Mouse (Mus musculus): ENCODE measurements around the gene Ugt1a9. TPM values are rescaled to one million over a fixed set of nuclear protein-coding genes. Genes with fewer than 3 reads are reported as not detected.

Ugt1a9 gene
- polyA plus RNA-seq, 1 experiment from 2014 or later: 0.36 TPM

GRCm38 (mm10) chr1:88240072-88240471, 169.5 kb downstream of the Ugt1a9 start:
- no peak overlapping the region for H3K27ac ChIP-seq (replicated peaks)
- no peaks in the 10 kb centered on the region for H3K36me3 ChIP-seq (replicated peaks)
- H3K4me2 ChIP-seq: no peak overlapping the region
- no peak for ATAC-seq (ENCODE audit: insufficient read depth)
- H3K4me1 ChIP-seq (replicated peaks): no peaks in the 10 kb centered on the region
- H3K9me3 ChIP-seq (replicated peaks): peaks cover 49% of the 10 kb centered on the region
- 57% methylated on average over 5 of the region's 5 CpGs for WGBS (ENCODE audit: insufficient replicate concordance)
- H3K9ac ChIP-seq: no peak overlapping the region
- H3K4me3 ChIP-seq (replicated peaks): no peak overlapping the region
- no peaks in the 10 kb centered on the region for H3K27me3 ChIP-seq

GRCm38 (mm10) chr1:88240579-88240978, 170.0 kb downstream of the Ugt1a9 start:
- 44% methylated on average over 4 of the region's 4 CpGs for WGBS (ENCODE audit: insufficient replicate concordance)
- ATAC-seq (ENCODE audit: insufficient read depth): no peak

GRCm38 (mm10) chr1:88243861-88244260, 173.3 kb downstream of the Ugt1a9 start:
- Histone ChIP-seq H3K4me1 (replicated peaks) (no peaks in the 10 kb centered on the region), H3K4me2 (no peak overlapping the region), H3K9ac (no peak overlapping the region), H3K36me3 (replicated peaks) (no peaks in the 10 kb centered on the region), H3K27ac (replicated peaks) (no peak overlapping the region), H3K9me3 (replicated peaks) (peaks cover 35% of the 10 kb centered on the region), H3K27me3 (no peaks in the 10 kb centered on the region), H3K4me3 (replicated peaks) (no peak overlapping the region)
- no peak for ATAC-seq (ENCODE audit: insufficient read depth)
- WGBS (ENCODE audit: insufficient replicate concordance): 47% methylated on average over 5 of the region's 5 CpGs

More at GRCm38 (mm10) chr1:88240579-88240978, 170.0 kb downstream of the Ugt1a9 start:
- Histone ChIP-seq H3K9ac (no peak overlapping the region), H3K27me3 (no peaks in the 10 kb centered on the region), H3K4me3 (replicated peaks) (no peak overlapping the region), H3K9me3 (replicated peaks) (peaks cover 45% of the 10 kb centered on the region), H3K36me3 (replicated peaks) (no peaks in the 10 kb centered on the region), H3K4me1 (replicated peaks) (no peaks in the 10 kb centered on the region), H3K27ac (replicated peaks) (no peak overlapping the region), H3K4me2 (no peak overlapping the region)

- Histone ChIP-seq H3K36me3 (replicated peaks) (no peaks in the 10 kb centered on the region), H3K4me3 (replicated peaks) (no peak overlapping the region), H3K9ac (no peak overlapping the region), H3K4me1 (replicated peaks) (no peaks in the 10 kb centered on the region), H3K4me2 (no peak overlapping the region), H3K27me3 (no peaks in the 10 kb centered on the region), H3K27ac (replicated peaks) (no peak overlapping the region), H3K9me3 (replicated peaks) (peaks cover 42% of the 10 kb centered on the region; the same call in 1 of the 2 replicates)
- no peak for ATAC-seq (ENCODE audit: insufficient read depth)
- 57% methylated on average over 6 of the region's 6 CpGs for WGBS (ENCODE audit: insufficient replicate concordance)
Measured at GRCm38 (mm10) chr1:88245881-88246280, 175.3 kb downstream of the Ugt1a9 start.

GRCm38 (mm10) chr1:88246386-88246785, 175.8 kb downstream of the Ugt1a9 start:
- Histone ChIP-seq H3K4me1 (replicated peaks) (no peaks in the 10 kb centered on the region), H3K4me2 (no peak overlapping the region), H3K4me3 (replicated peaks) (no peak overlapping the region), H3K27ac (replicated peaks) (no peak overlapping the region), H3K9ac (no peak overlapping the region), H3K36me3 (replicated peaks) (no peaks in the 10 kb centered on the region), H3K27me3 (no peaks in the 10 kb centered on the region), H3K9me3 (replicated peaks) (peaks cover 41% of the 10 kb centered on the region; the same call in 1 of the 2 replicates)
- 34% methylated on average over 6 of the region's 6 CpGs for WGBS (ENCODE audit: insufficient replicate concordance)
- no peak for ATAC-seq (ENCODE audit: insufficient read depth)

GRCm38 (mm10) chr1:88247660-88248059, 177.1 kb downstream of the Ugt1a9 start:
- Histone ChIP-seq H3K4me3 (replicated peaks) (no peak overlapping the region), H3K4me1 (replicated peaks) (no peaks in the 10 kb centered on the region), H3K36me3 (replicated peaks) (no peaks in the 10 kb centered on the region), H3K27ac (replicated peaks) (no peak overlapping the region), H3K4me2 (no peak overlapping the region), H3K27me3 (no peaks in the 10 kb centered on the region), H3K9me3 (replicated peaks) (peaks cover 48% of the 10 kb centered on the region; the same call in 1 of the 2 replicates), H3K9ac (no peak overlapping the region)
- 30% methylated on average over 2 of the region's 2 CpGs for WGBS (ENCODE audit: insufficient replicate concordance)
- ATAC-seq (ENCODE audit: insufficient read depth): no peak

GRCm38 (mm10) chr1:88248658-88249057, 178.1 kb downstream of the Ugt1a9 start:
- H3K4me3 ChIP-seq (replicated peaks): no peak overlapping the region
- no peak overlapping the region for H3K4me2 ChIP-seq
- no peak overlapping the region for H3K9ac ChIP-seq
- H3K4me1 ChIP-seq (replicated peaks): no peaks in the 10 kb centered on the region
- H3K36me3 ChIP-seq (replicated peaks): no peaks in the 10 kb centered on the region
- no peak for ATAC-seq (ENCODE audit: insufficient read depth)
- peaks cover 48% of the 10 kb centered on the region; the same call in 1 of the 2 replicates for H3K9me3 ChIP-seq (replicated peaks)
- no peaks in the 10 kb centered on the region for H3K27me3 ChIP-seq
- WGBS (ENCODE audit: insufficient replicate concordance): 43% methylated on average over 4 of the region's 4 CpGs
- no peak overlapping the region for H3K27ac ChIP-seq (replicated peaks)

GRCm38 (mm10) chr1:88249596-88249995, 179.0 kb downstream of the Ugt1a9 start:
- ATAC-seq (ENCODE audit: insufficient read depth): no peak
- Histone ChIP-seq H3K4me3 (replicated peaks) (no peak overlapping the region), H3K27me3 (no peaks in the 10 kb centered on the region), H3K36me3 (replicated peaks) (no peaks in the 10 kb centered on the region), H3K4me2 (no peak overlapping the region), H3K9me3 (replicated peaks) (peaks cover 48% of the 10 kb centered on the region; the same call in 1 of the 2 replicates), H3K27ac (replicated peaks) (no peak overlapping the region), H3K9ac (no peak overlapping the region), H3K4me1 (replicated peaks) (no peaks in the 10 kb centered on the region)
- WGBS (ENCODE audit: insufficient replicate concordance): 60% methylated on average over 7 of the region's 7 CpGs

- Histone ChIP-seq H3K4me3 (replicated peaks) (no peak overlapping the region), H3K9ac (no peak overlapping the region), H3K27me3 (no peaks in the 10 kb centered on the region), H3K4me1 (replicated peaks) (no peaks in the 10 kb centered on the region), H3K9me3 (replicated peaks) (peaks cover 47% of the 10 kb centered on the region; the same call in 1 of the 2 replicates), H3K4me2 (no peak overlapping the region), H3K27ac (replicated peaks) (no peak overlapping the region), H3K36me3 (replicated peaks) (no peaks in the 10 kb centered on the region)
- no peak for ATAC-seq (ENCODE audit: insufficient read depth)
- 62% methylated on average over 5 of the region's 5 CpGs for WGBS (ENCODE audit: insufficient replicate concordance)
Measured at GRCm38 (mm10) chr1:88250023-88250422, 179.4 kb downstream of the Ugt1a9 start.

GRCm38 (mm10) chr1:88253106-88253505, 182.5 kb downstream of the Ugt1a9 start:
- Histone ChIP-seq H3K27ac (replicated peaks) (no peak overlapping the region), H3K27me3 (no peaks in the 10 kb centered on the region), H3K4me3 (replicated peaks) (no peak overlapping the region), H3K36me3 (replicated peaks) (no peaks in the 10 kb centered on the region), H3K9me3 (replicated peaks) (peaks cover 42% of the 10 kb centered on the region; the same call in 1 of the 2 replicates), H3K4me1 (replicated peaks) (no peaks in the 10 kb centered on the region), H3K9ac (no peak overlapping the region), H3K4me2 (no peak overlapping the region)
- 59% methylated on average over 8 of the region's 8 CpGs for WGBS (ENCODE audit: insufficient replicate concordance)
- ATAC-seq (ENCODE audit: insufficient read depth): 0 out of 2 replicates have a peak, but pooled peaks have one; percentile 1

- Histone ChIP-seq H3K36me3 (replicated peaks) (no peaks in the 10 kb centered on the region), H3K27ac (replicated peaks) (no peak overlapping the region), H3K27me3 (no peaks in the 10 kb centered on the region), H3K4me1 (replicated peaks) (no peaks in the 10 kb centered on the region), H3K9me3 (replicated peaks) (peaks cover 41% of the 10 kb centered on the region; the same call in 1 of the 2 replicates), H3K9ac (no peak overlapping the region), H3K4me3 (replicated peaks) (no peak overlapping the region), H3K4me2 (no peak overlapping the region)
- ATAC-seq (ENCODE audit: insufficient read depth): 0 out of 2 replicates have a peak, but pooled peaks have one; percentile 22
- WGBS (ENCODE audit: insufficient replicate concordance): 51% methylated on average over 6 of the region's 6 CpGs
Measured at GRCm38 (mm10) chr1:88253540-88253939, 182.9 kb downstream of the Ugt1a9 start.
